Mouse (Mus musculus): ENCODE data around the gene Tmem8.

Tmem8 gene

GRCm38 (mm10) chr17:26142796-26143195, 29.7 kb downstream of the Tmem8 start:
- DNase-seq (ENCODE audit: low spot score): no peak

GRCm38 (mm10) chr17:26143386-26143785, 30.3 kb downstream of the Tmem8 start:
- no peak for DNase-seq (ENCODE audit: low spot score)

- no peak for DNase-seq (ENCODE audit: low spot score)
These were observed 36.0 kb downstream of the Tmem8 start for GRCm38 (mm10) chr17:26149056-26149455.

- no peak for DNase-seq (ENCODE audit: low spot score)
These were observed 39.0 kb downstream of the Tmem8 start for GRCm38 (mm10) chr17:26151886-26152630.

- no peak for DNase-seq (ENCODE audit: low spot score)
These were observed 49.6 kb downstream of the Tmem8 start for GRCm38 (mm10) chr17:26162736-26163135.

- no peak for DNase-seq (ENCODE audit: low spot score)
These were observed 54.9 kb downstream of the Tmem8 start for GRCm38 (mm10) chr17:26168039-26168438.

All from layer of hippocampus, adult 11-12 months (tissue).